Mouse (Mus musculus) gastrocnemius, adult 2 months (tissue): ENCODE data around the gene Gnai2. TPM values are rescaled to one million over a fixed set of nuclear protein-coding genes. Genes with fewer than 3 reads are reported as not detected.

Source experiments
- DNase-seq: peaks from one replicate; pipeline ENCODE4 v3.0.0; 2022
- H3K27ac ChIP-seq: fragments of 200-600 bp; 2 replicates; pipeline ENCODE4 v1.8.1; 2022; ENCODE audit warnings: mild to moderate bottlenecking
- H3K4me3 ChIP-seq: fragments of 200-600 bp; 2 replicates; pipeline ENCODE4 v1.8.1; 2022; ENCODE audit warnings: mild to moderate bottlenecking, moderate library complexity
- CTCF ChIP-seq: fragments of 200-600 bp; IDR thresholded peaks from 2 replicates; pipeline ENCODE4 v1.8.1; 2022; ENCODE audit warnings: antibody characterized with exemption, mild to moderate bottlenecking, moderate library complexity
- intact Hi-C: fragments of 180-260 bp; cut with DNase I; formaldehyde crosslinking; loops from one replicate; pipeline ENCODE4 v1.15.1; 2025
- total RNA-seq, 2 experiments: library from RNA; stranded (reverse); gene quantifications; 2 replicates each; pipeline ENCODE4 v1.2.3; 2021

Gnai2 gene
- total RNA-seq, 2 experiments from 2014 or later = 59.9 to 77.7 TPM

DNA sequence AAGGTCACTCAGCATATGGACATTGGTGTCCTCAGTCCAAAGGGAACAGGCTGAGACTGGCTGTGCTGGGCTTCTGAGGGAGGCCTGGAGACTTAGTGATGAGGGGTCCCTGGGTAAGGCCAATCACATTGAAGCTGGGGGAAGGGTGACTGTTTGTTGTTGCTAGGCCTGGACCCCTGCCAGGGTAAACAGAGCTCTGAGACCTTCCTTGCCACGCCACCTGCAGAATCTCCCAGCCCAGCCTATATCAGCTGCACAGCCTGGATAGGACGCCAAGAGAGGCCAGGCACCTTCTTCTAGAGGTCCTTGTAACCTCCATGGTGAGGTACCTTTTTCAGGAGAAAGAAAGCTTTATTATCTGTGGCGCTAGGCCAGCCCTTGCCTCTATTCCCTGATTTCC lies 33.7 kb upstream of the Gnai2 start:
- no peak overlapping the region for H3K4me3 ChIP-seq
- no peak for TF ChIP-seq CTCF
- H3K27ac ChIP-seq = peak overlapping the region; percentile 97
- no peak for DNase-seq
- intact Hi-C loops = no loop called here

DNA sequence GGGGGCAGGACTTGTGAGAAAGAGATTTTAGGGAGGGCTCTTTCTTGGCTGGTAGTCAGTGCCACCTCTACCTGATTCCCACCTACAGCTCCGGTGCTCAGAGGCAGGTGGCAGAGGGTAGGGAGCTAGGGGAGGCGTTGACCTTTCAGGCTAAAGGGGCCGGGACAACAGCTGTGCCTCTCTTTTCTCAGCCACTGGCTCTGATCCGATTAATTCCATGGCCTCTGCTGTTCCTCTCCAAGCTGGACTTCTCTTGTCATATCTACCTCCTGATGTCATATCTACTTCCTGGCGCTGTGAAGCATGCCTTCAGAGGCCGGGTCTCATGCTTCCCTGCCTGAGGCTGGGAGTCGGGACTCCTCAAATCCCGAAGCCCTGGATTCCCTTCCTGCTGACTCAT lies 32.8 kb upstream of the Gnai2 start:
- intact Hi-C loops = no loop called here
- H3K27ac ChIP-seq = peak overlapping the region; percentile 97
- DNase-seq = peak; percentile 52
- TF ChIP-seq CTCF = no peak
- peak overlapping the region; percentile 84 for H3K4me3 ChIP-seq

GRCm38 (mm10) chr9:107667219-107667618 lies 32.1 kb upstream of the Gnai2 start:
- Histone ChIP-seq H3K4me3 (peak overlapping the region; percentile 84), H3K27ac (peak overlapping the region; percentile 97)
- peak; percentile 90 for DNase-seq
- TF ChIP-seq CTCF = no peak
- intact Hi-C loops = no loop called here

DNA sequence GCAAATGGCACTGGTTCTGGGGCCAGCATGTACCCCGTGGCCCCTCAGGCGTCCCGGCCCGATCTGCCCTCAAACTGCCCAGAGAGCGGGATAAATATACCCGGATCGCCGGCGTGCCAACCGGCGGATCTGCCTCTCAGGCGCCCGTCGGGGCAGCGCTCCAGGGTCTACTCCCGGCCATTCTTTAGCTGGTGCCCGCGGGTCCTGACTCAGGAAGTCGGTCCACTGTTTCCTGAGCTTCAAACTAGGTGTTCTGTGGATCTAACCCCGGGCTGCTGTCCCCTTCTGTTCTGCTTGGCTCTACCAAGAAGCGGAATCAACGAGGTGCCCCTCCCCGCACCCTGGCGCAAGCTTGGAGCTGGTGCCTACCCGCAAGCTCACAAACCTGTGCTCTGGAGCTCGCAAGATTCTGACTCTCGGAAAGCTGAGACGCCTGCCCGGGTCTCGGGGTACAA lies 31.6 kb upstream of the Gnai2 start:
- no peak for TF ChIP-seq CTCF
- Histone ChIP-seq H3K4me3 (peak overlapping the region; percentile 84), H3K27ac (peak overlapping the region; percentile 97)
- DNase-seq = peak; percentile 90
- intact Hi-C loops = no loop called here

DNA sequence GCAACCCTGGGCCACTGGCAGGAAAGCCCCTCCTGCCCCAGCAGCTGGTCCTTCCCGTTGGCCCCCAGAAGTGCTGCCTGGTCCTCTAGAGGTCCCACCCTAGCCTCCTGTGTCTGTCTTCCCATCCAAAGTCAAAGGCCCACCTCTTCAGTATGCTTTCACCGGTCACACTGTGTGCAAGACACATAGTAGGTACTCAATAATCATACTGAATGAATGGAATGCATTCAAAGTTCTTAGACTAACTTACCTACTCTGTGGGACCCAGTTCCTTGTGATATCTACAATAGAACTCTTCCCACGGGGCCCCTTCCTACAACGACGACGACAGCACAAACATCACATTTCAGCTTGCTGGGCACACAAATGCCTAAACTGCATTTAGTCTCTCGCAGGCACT lies 30.1 kb upstream of the Gnai2 start:
- no peak for TF ChIP-seq CTCF
- intact Hi-C loops = no loop called here
- Histone ChIP-seq H3K27ac (peak overlapping the region; percentile 97; the same call in 1 of the 2 replicates), H3K4me3 (peak overlapping the region; percentile 84)
- no peak for DNase-seq

- no peak for TF ChIP-seq CTCF
- intact Hi-C loops = no loop called here
- no peak for DNase-seq
- H3K27ac ChIP-seq = no peak overlapping the region
- peak overlapping the region; percentile 36 for H3K4me3 ChIP-seq
Observed at GRCm38 (mm10) chr9:107663525-107663924, 28.4 kb upstream of the Gnai2 start.

- DNase-seq = no peak
- Histone ChIP-seq H3K27ac (no peak overlapping the region; the same call in 1 of the 2 replicates), H3K4me3 (peak overlapping the region; percentile 21; the same call in 1 of the 2 replicates)
- TF ChIP-seq CTCF = no peak
- intact Hi-C loops = no loop called here
Observed at GRCm38 (mm10) chr9:107662342-107662741, 27.2 kb upstream of the Gnai2 start.

DNA sequence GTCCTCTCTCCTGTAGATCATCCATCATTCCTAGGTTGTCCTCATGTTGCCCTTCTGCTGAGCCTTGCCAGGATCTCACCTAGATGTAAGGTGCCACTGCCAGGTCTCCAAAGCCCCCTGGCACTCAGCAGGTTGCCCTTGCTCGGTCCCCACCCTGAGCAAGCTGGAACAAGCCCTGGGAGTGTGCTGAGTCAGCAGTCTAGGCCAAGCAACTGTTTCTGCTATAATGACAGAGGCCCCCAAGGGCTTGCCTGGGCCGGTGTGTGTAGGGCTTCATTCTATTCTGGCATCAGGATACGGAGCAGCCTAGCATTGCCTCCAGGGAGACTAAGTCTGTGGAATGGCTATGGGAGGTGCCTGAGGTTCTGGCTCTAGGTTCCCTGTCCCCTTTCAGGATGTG lies 25.6 kb upstream of the Gnai2 start:
- DNase-seq = no peak
- TF ChIP-seq CTCF = no peak
- Histone ChIP-seq H3K27ac (peak overlapping the region; percentile 12; the same call in 1 of the 2 replicates), H3K4me3 (no peak overlapping the region)
- intact Hi-C loops = no loop called here

DNA sequence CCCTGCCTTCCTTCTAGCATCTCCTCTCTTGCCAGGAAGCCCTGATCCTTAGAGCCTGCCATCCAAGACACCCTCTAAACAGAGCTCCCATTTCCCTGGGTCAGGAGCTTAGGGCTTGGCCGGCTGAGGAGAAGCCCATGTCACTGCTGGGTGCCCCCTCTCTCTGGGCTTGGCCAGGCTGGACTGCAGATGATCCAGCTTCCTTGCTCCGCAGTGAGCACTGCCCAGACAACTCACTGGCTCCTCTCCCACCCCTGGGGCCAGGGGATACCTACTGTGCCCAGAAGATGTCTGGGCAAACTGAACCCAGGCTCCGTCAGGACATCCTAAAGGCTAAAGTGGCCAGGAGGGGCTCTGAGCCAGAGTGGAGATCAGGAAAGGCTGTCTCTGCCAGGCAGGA lies 24.8 kb upstream of the Gnai2 start:
- no peak for TF ChIP-seq CTCF
- Histone ChIP-seq H3K27ac (0 out of 2 replicates have a peak overlapping the region, but pooled peaks have one; percentile 24), H3K4me3 (no peak overlapping the region)
- DNase-seq = no peak
- intact Hi-C loops = no loop called here

DNA sequence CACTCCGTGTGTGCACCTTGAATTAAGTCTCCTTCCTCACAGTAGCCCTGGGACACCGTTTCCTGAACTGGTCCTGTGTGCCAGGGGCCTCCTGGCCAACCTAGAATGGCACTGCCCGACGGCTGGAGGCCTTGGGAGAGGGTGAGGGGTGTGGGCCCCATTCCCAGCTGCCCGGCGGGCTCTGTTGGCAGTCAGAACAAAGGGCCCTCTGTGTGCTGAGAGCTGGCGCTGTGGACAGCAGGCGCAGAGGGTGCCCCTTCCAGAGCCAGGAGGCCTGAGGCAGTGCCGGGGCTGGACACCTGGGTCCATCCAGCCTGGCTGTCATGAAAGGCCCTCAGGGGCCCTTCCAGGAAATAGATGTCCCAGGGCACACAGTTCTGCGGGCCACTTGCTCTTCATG lies 24.4 kb upstream of the Gnai2 start:
- intact Hi-C loops = no loop called here
- DNase-seq = no peak

DNA sequence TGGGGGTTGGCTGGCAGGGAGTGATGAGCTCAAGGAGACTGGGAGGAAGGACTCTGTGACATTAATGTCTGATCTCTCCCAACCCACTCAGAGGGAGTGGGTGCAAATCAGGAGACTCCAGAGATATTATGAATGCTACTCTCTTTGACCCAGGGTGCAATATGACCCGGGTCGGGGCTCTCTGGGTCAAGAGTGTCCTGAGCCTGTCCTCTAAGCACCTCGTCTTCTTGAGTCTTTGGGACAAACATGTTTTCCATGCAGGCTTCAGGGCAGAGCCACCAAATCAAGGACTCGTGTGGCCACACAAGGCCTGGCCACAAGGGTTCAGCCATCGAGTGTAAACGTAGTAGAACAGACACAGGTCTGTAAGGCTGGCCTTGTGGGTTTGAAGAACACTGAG lies 22.9 kb upstream of the Gnai2 start:
- intact Hi-C loops = no loop called here
- no peak for DNase-seq
- Histone ChIP-seq H3K4me3 (no peak overlapping the region), H3K27ac (no peak overlapping the region)
- no peak for TF ChIP-seq CTCF

More for the DNA sequence above, 24.4 kb upstream of the Gnai2 start:
- H3K27ac ChIP-seq = 0 out of 2 replicates have a peak overlapping the region, but pooled peaks have one; percentile 24
- H3K4me3 ChIP-seq = no peak overlapping the region
- TF ChIP-seq CTCF = no peak

DNA sequence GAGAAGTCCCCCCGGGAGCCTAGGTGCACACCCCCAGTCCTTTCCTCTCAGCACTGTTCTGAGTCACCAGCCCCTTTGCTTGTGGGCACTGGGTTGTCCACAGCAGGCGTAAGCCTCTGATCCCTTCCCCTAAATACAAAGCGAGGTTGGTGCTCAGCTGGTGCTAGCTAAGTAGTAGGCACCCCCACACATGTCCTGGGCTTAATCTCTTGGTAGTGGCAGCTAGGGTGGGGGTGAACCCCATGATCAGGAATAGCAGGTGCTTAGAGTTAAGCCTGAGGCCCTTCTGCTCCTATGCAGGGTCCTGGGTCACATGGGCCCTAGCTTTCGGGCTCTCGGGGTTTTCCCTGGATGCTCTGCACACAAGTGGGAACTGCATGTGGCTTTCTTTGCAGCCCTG lies 22.0 kb upstream of the Gnai2 start:
- TF ChIP-seq CTCF = no peak
- Histone ChIP-seq H3K27ac (no peak overlapping the region), H3K4me3 (no peak overlapping the region)
- intact Hi-C loops = no loop called here
- DNase-seq = no peak

DNA sequence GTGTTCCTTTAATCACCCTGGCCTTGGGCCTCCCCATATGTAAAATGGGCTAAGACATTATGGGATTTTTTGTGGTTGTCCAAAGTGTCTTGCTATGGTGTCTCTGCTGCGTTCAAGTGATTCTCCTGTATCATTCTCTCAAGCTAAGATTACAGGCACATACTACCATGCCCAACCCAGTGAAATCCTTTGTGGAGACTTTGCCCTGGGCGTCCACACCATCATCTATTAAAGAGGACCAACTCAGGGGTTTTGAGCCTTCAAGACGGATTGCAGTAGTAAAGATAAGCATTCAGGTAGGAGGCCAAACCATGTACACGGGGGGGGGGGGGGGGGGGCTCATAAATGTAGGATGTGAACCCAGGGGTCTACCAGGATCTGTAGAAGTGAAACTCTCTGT lies 19.4 kb upstream of the Gnai2 start:
- intact Hi-C loops = no loop called here
- Histone ChIP-seq H3K4me3 (no peak overlapping the region), H3K27ac (no peak overlapping the region)
- no peak for DNase-seq
- no peak for TF ChIP-seq CTCF

GRCm38 (mm10) chr9:107653474-107653873 lies 18.3 kb upstream of the Gnai2 start:
- Histone ChIP-seq H3K27ac (no peak overlapping the region), H3K4me3 (no peak overlapping the region)
- intact Hi-C loops = no loop called here
- no peak for TF ChIP-seq CTCF
- no peak for DNase-seq
